Mouse (Mus musculus): ENCODE results near the gene 4930512M02Rik.
"Not testable (repeated sequence)": the region's sequence is repeated elsewhere in the genome, so short reads cannot be mapped to it uniquely, and the experiment has no call there.

4930512M02Rik gene

GRCm38 (mm10) chr11:11627735-11628134, at the start of gene 4930512M02Rik:
Gene 4930512M02Rik, minus strand, starts transcription at chr11:11627835.
- not testable (repeated sequence) for DNase-seq

- no peak for DNase-seq
These were observed 49.5 kb upstream of the 4930512M02Rik start for GRCm38 (mm10) chr11:11677165-11677564.

- no peak for DNase-seq
These were observed 48.6 kb upstream of the 4930512M02Rik start for GRCm38 (mm10) chr11:11676068-11676741.

GRCm38 (mm10) chr11:11675063-11675462, 47.4 kb upstream of the 4930512M02Rik start:
- no peak for DNase-seq

- no peak for DNase-seq
These were observed 45.3 kb upstream of the 4930512M02Rik start for GRCm38 (mm10) chr11:11672974-11673373.

- DNase-seq, result no peak
These were observed 40.3 kb upstream of the 4930512M02Rik start for GRCm38 (mm10) chr11:11667922-11668290.

- DNase-seq, result no peak
These were observed 39.8 kb upstream of the 4930512M02Rik start for GRCm38 (mm10) chr11:11667254-11667921.

- no peak for DNase-seq
These were observed 33.0 kb upstream of the 4930512M02Rik start for GRCm38 (mm10) chr11:11660651-11661050.

- DNase-seq, result no peak
These were observed 31.2 kb upstream of the 4930512M02Rik start for GRCm38 (mm10) chr11:11658834-11659233.

GRCm38 (mm10) chr11:11657634-11658033, 30.0 kb upstream of the 4930512M02Rik start:
- no peak for DNase-seq

GRCm38 (mm10) chr11:11656995-11657530, 29.4 kb upstream of the 4930512M02Rik start:
- DNase-seq, result peak in 1 of 2 experiments; percentile 5

GRCm38 (mm10) chr11:11656388-11656787, 28.8 kb upstream of the 4930512M02Rik start:
- no peak for DNase-seq

- no peak for DNase-seq
These were observed 16.7 kb upstream of the 4930512M02Rik start for GRCm38 (mm10) chr11:11644303-11644702.

GRCm38 (mm10) chr11:11624073-11624705, 3.4 kb downstream of the 4930512M02Rik start:
- no peak for DNase-seq

GRCm38 (mm10) chr11:11609243-11609642, 18.4 kb downstream of the 4930512M02Rik start:
- no peak for DNase-seq

GRCm38 (mm10) chr11:11587327-11587726, 40.3 kb downstream of the 4930512M02Rik start:
- DNase-seq, result no peak

- DNase-seq, result no peak
These were observed 41.2 kb downstream of the 4930512M02Rik start for GRCm38 (mm10) chr11:11586423-11586822.

GRCm38 (mm10) chr11:11573691-11574090, 53.9 kb downstream of the 4930512M02Rik start:
- DNase-seq, result peak; percentile 29 to 34

GRCm38 (mm10) chr11:11570747-11571146, 56.9 kb downstream of the 4930512M02Rik start:
- no peak for DNase-seq

GRCm38 (mm10) chr11:11569466-11570132, 58.0 kb downstream of the 4930512M02Rik start:
- no peak for DNase-seq

- DNase-seq, result no peak
These were observed 59.6 kb downstream of the 4930512M02Rik start for GRCm38 (mm10) chr11:11568033-11568432.

- DNase-seq, result no peak
These were observed 62.4 kb downstream of the 4930512M02Rik start for GRCm38 (mm10) chr11:11565146-11565820.
